Mouse (Mus musculus) heart, postnatal 0 days (tissue): ENCODE data around the gene Cyp1a2. TPM values are rescaled to one million over a fixed set of nuclear protein-coding genes. Genes with fewer than 3 reads are reported as not detected.

Experiments
- ATAC-seq: fragments of 200-750 bp; cut with Nextera tagmentation; 2 replicates; pipeline ENCODE4 v1.8.0; 2017; ENCODE audit warnings: low read depth, moderate number of reproducible peaks, moderate library complexity; ENCODE audit not compliant: insufficient read depth
- DNase-seq: peaks from one replicate; pipeline ENCODE4 v3.0.0-alpha.2; 2016; ENCODE audit warnings: low spot score
- H3K27ac ChIP-seq: fragments of 300-500 bp; sonication (generic); 2 replicates; pipeline ENCODE4 v1.5.1; 2014; ENCODE audit warnings: low read depth, mild to moderate bottlenecking
- H3K27me3 ChIP-seq: fragments of 300-500 bp; sonication (generic); 2 replicates; pipeline ENCODE4 v1.6.1; 2014; ENCODE audit warnings: low read length, mixed read lengths; ENCODE audit not compliant: control insufficient read depth, insufficient read depth
- H3K36me3 ChIP-seq: fragments of 300-500 bp; sonication (generic); replicated peaks from 2 replicates; pipeline ENCODE4 v1.6.1; 2014; ENCODE audit warnings: low read length, mixed read lengths; ENCODE audit not compliant: control insufficient read depth, insufficient read depth
- H3K4me1 ChIP-seq: fragments of 300-500 bp; sonication (generic); 2 replicates; pipeline ENCODE4 v1.6.1; 2014; ENCODE audit warnings: antibody characterized with exemption; ENCODE audit not compliant: control insufficient read depth, insufficient read depth
- H3K4me2 ChIP-seq: fragments of 300-500 bp; sonication (generic); 2 replicates; pipeline ENCODE4 v1.6.1; 2014; ENCODE audit warnings: low read depth, mild to moderate bottlenecking, low read length, moderate library complexity
- H3K4me3 ChIP-seq: fragments of 300-500 bp; sonication (generic); 2 replicates; pipeline ENCODE4 v1.5.1; 2014; ENCODE audit warnings: low read depth, low read length
- H3K9ac ChIP-seq: fragments of 300-500 bp; sonication (generic); replicated peaks from 2 replicates; pipeline ENCODE4 v1.6.1; 2014; ENCODE audit warnings: low read depth, low read length, mixed read lengths
- H3K9me3 ChIP-seq: fragments of 300-500 bp; sonication (generic); replicated peaks from 2 replicates; pipeline ENCODE4 v1.6.1; 2016; ENCODE audit warnings: low read length; ENCODE audit not compliant: control insufficient read depth
- CTCF ChIP-seq: IDR thresholded peaks from 2 replicates; pipeline ENCODE4 v1.5.1; 2016; ENCODE audit warnings: antibody characterized with exemption, control low read depth, low read depth
- EP300 ChIP-seq: IDR thresholded peaks from 2 replicates; pipeline ENCODE4 v1.6.1; 2016; ENCODE audit warnings: antibody characterized with exemption, low read depth
- WGBS: fragments of 180-500 bp; shearing (Covaris S2); extraction: QIAGEN DNeasy Blood & Tissue Kit; methylation state at CpG from one replicate; pipeline ENCODE4 v1.1.7; 2014; 5-methylcytosine and 5-hydroxymethylcytosine counted together
- polyA plus RNA-seq: library from polyadenylated mRNA; unstranded; fragments of >200 nt; fragmentation: Nextera tagmentation; extraction: Ambion mirVana; gene quantifications from 2 replicates; pipeline ENCODE4 v1.2.1, GENCODE M21; 2015
- total RNA-seq: library from RNA; depleted of rRNA; stranded (reverse); fragments of >200 nt; gene quantifications from 2 replicates; pipeline ENCODE4 v1.2.3, GENCODE M21; 2014; ENCODE audit warnings: low replicate concordance

Gene Cyp1a2
- total and polyA plus RNA-seq, 2 experiments from 2014 or later, result not detected

DNA sequence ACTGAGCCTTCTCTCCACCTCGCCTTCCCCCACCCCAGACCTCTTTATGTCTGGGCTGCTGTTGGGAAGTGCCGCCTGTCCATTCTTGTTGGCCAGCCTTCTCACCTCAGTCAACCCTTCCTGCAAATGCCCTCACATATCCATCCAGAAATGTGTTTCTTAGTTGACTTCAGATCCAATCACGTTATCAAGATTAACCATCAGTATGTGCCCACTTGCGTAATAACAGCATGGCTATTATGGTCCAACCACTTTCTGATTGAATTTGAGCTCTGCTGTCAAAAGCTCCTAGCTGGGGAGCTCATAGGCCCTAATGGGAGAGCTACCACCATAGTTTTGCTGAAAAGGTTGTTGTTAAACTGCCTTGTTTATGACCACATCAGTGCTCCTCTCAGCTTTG, 12.5 kb downstream of the Cyp1a2 start:
- Histone ChIP-seq H3K27ac (no peak overlapping the region), H3K4me1 (no peaks in the 10 kb centered on the region), H3K27me3 (no peaks in the 10 kb centered on the region), H3K36me3 (no peaks in the 10 kb centered on the region), H3K4me2 (no peak overlapping the region), H3K9me3 (no peaks in the 10 kb centered on the region), H3K4me3 (no peak overlapping the region), H3K9ac (no peak overlapping the region)
- DNase-seq (no peak), ATAC-seq (no peak)
- WGBS, result 81% methylated on average over 4 of the region's 4 CpGs
- no peak for TF ChIP-seq EP300
- TF ChIP-seq CTCF, result no peak

DNA sequence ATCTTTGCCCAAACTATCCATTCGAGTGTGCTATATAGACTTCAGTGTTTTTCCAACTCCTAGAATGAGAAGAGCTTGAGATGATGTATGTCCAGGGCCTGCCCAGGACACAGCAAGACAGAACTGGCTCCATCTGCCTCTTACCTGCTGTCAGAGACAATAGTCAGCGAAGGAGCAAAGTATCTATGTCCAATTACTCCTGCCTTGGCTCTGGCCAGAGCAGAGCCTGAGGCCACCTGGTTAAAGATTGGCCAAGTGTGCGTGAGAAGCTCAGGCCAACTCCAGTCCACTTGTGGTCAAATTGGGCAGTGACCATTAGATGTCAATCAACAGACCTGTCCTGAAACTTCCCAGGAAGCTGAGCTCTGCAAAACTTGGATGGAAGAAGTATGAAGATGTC, 13.9 kb downstream of the Cyp1a2 start:
- H3K4me1 ChIP-seq, result no peaks in the 10 kb centered on the region
- no peak for TF ChIP-seq CTCF
- TF ChIP-seq EP300, result no peak
- H3K4me2 ChIP-seq, result no peak overlapping the region
- H3K9me3 ChIP-seq, result no peaks in the 10 kb centered on the region
- no peak overlapping the region for H3K4me3 ChIP-seq
- H3K36me3 ChIP-seq, result no peaks in the 10 kb centered on the region
- H3K9ac ChIP-seq, result no peak overlapping the region
- no peak overlapping the region for H3K27ac ChIP-seq
- ATAC-seq (no peak), DNase-seq (no peak)
- no peaks in the 10 kb centered on the region for H3K27me3 ChIP-seq
- 80% methylated on average over 3 of the region's 3 CpGs for WGBS

DNA sequence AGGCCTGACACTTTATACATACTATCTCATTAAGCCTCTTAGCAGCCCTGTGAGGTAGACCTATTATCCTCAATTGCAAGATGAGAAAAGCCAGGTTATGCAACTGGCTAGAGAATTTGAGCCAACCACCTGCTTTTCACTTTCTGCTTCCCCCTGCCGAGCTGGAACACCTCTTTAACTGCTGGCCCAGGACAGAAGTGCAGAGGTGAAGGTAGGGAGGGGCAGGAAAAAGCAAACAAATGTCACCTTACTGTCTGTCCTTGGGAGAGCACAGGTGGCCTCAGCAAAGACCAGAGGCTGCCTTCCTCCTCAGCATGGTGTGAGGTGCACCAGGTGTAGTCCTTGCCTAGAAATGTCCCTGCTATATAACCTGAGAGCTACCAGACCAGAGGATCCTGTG, 15.2 kb downstream of the Cyp1a2 start:
- DNase-seq, result no peak
- Histone ChIP-seq H3K36me3 (no peaks in the 10 kb centered on the region), H3K4me2 (no peak overlapping the region), H3K4me3 (no peak overlapping the region), H3K9ac (no peak overlapping the region), H3K9me3 (no peaks in the 10 kb centered on the region), H3K4me1 (no peaks in the 10 kb centered on the region), H3K27me3 (no peaks in the 10 kb centered on the region), H3K27ac (no peak overlapping the region)
- no peak for ATAC-seq
- 36% methylated on average over 1 of the region's 1 CpGs for whole genome bisulfite sequencing
- no peak for TF ChIP-seq CTCF
- TF ChIP-seq EP300, result no peak

DNA sequence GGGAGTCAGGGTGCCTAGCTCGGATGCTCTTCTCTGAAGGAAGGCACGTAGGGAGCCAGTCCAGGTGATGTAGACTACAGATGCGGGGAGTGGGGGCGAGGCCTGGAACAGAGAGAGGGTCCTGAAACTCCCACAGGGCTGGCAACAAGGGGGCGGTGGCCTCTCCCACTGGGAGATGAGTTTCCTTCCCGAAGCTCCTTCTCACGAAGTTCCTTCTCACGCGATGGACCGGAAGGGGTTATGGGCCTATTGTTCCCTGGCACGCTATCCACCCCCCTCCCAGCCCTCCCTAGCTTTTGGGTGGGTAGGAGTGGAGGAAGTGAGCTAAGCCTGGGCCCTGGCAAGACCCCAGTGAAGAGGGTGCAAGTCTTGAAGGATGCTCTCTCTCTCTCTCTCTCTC, 15.7 kb downstream of the Cyp1a2 start:
- no peak for ATAC-seq

GRCm38 (mm10) chr9:57667136-57667535, 16.4 kb downstream of the Cyp1a2 start:
- Histone ChIP-seq H3K27ac (no peak overlapping the region), H3K4me2 (no peak overlapping the region), H3K4me3 (no peak overlapping the region), H3K9ac (no peak overlapping the region), H3K36me3 (no peaks in the 10 kb centered on the region), H3K9me3 (no peaks in the 10 kb centered on the region), H3K27me3 (no peaks in the 10 kb centered on the region), H3K4me1 (no peaks in the 10 kb centered on the region)
- ATAC-seq, result no peak
- 54% methylated on average over 3 of the region's 3 CpGs for WGBS
- DNase-seq, result no peak
- TF ChIP-seq EP300 (no peak), CTCF (no peak)

More for the DNA sequence above, 15.7 kb downstream of the Cyp1a2 start:
- H3K27ac ChIP-seq, result no peak overlapping the region
- no peak overlapping the region for H3K9ac ChIP-seq
- no peak overlapping the region for H3K4me2 ChIP-seq
- TF ChIP-seq CTCF (no peak), EP300 (no peak)
- H3K4me1 ChIP-seq, result no peaks in the 10 kb centered on the region
- H3K4me3 ChIP-seq, result no peak overlapping the region
- H3K9me3 ChIP-seq, result no peaks in the 10 kb centered on the region
- H3K27me3 ChIP-seq, result no peaks in the 10 kb centered on the region
- WGBS, result 62% methylated on average over 11 of the region's 11 CpGs
- no peak for DNase-seq
- no peaks in the 10 kb centered on the region for H3K36me3 ChIP-seq

DNA sequence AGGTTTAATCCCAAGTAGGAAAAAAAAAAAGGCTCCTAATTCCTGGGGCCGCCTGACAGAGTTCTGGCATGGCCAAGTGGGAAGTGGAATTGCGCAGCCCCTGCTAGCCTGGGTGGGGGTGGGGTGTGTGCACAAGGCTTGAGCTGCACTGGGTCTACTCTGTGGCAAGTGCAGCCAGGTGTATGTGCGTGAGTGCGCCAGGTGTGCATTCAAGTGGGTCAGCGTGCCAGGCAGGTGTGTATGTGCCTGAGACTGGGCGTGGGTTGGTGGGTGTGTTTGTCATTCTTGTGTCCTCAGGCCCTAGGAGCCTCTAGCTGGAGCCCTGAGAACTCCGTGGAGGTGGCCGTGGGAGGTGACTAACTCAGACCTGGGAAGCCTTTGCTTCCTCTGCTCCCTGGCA, 17.0 kb downstream of the Cyp1a2 start:
- no peak for TF ChIP-seq EP300
- TF ChIP-seq CTCF, result no peak
- H3K4me3 ChIP-seq, result no peak overlapping the region
- DNase-seq (no peak), ATAC-seq (no peak)
- H3K27me3 ChIP-seq, result no peaks in the 10 kb centered on the region
- H3K27ac ChIP-seq, result no peak overlapping the region
- H3K9me3 ChIP-seq, result no peaks in the 10 kb centered on the region
- no peak overlapping the region for H3K4me2 ChIP-seq
- no peaks in the 10 kb centered on the region for H3K36me3 ChIP-seq
- no peak overlapping the region for H3K9ac ChIP-seq
- H3K4me1 ChIP-seq, result no peaks in the 10 kb centered on the region
- 79% methylated on average over 8 of the region's 8 CpGs for WGBS
